Mouse (Mus musculus) gastrocnemius, adult 2 months (tissue): Measurements from ENCODE around the gene Tmem102. TPM values are rescaled to one million over a fixed set of nuclear protein-coding genes. Genes with fewer than 3 reads are reported as not detected.
A peak's percentile ranks its signal among the peaks of the same experiment; 100 is the strongest.

Source experiments
- DNase-seq: peaks from one replicate; pipeline ENCODE4 v3.0.0; 2022
- H3K27ac ChIP-seq: fragments of 200-600 bp; 2 replicates; pipeline ENCODE4 v1.8.1; 2022; ENCODE audit warnings: mild to moderate bottlenecking
- H3K4me3 ChIP-seq: fragments of 200-600 bp; 2 replicates; pipeline ENCODE4 v1.8.1; 2022; ENCODE audit warnings: mild to moderate bottlenecking, moderate library complexity
- CTCF ChIP-seq: fragments of 200-600 bp; IDR thresholded peaks from 2 replicates; pipeline ENCODE4 v1.8.1; 2022; ENCODE audit warnings: antibody characterized with exemption, mild to moderate bottlenecking, moderate library complexity
- intact Hi-C: fragments of 180-260 bp; cut with DNase I; formaldehyde crosslinking; loops from one replicate; pipeline ENCODE4 v1.15.1; 2025
- total RNA-seq, 2 experiments: library from RNA; stranded (reverse); gene quantifications; 2 replicates each; pipeline ENCODE4 v1.2.3; 2021

Gene Tmem102
- total RNA-seq, 2 experiments from 2014 or later: 0.20 to 0.41 TPM

DNA sequence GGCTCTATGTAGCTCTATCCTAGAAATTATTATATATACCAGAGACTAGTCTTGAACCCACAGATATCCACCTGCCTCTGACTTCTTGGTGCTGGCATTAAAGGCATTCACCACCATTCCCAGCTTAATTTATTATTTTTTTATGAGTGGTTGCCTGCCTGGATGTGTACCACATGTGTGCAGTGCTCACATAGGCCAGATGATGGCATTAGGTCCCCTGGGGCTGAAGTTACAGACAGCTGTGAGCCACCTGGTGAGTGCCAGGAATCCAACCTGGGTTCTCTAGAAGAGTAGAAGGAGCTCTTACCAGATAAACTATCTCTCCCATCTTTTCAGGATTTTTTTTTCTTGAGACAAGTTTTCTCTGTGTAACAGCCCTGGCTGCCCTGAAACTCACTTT lies 4.9 kb upstream of the Tmem102 start:
- intact Hi-C loops: no loop called here
- H3K4me3 ChIP-seq: no peak overlapping the region
- no peak for DNase-seq

DNA sequence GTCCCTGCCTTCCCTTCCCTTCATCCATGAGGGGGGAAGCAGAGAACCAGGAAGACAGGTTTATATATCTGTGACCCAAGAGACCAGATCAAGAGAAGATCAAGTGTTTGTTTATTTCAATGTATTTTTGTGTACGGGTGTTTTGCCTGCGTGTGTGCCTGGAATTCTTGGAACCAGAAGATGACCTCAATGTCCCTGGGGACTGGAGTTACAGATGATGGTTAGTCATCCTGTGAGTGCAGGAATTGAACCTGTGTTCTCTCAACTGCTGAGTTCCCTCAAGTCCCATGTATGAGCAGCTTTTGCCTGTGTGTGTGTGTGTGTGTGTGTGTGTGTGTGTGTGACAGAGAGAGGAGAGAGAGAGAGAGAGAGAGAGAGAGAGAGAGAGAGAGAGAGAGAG lies 2.2 kb upstream of the Tmem102 start:
- no peak overlapping the region for H3K4me3 ChIP-seq
- no peak overlapping the region for H3K27ac ChIP-seq
- TF ChIP-seq CTCF: no peak
- DNase-seq: no peak
- intact Hi-C loops: no loop called here

More for the DNA sequence above, 4.9 kb upstream of the Tmem102 start:
- H3K27ac ChIP-seq: no peak overlapping the region
- no peak for TF ChIP-seq CTCF

DNA sequence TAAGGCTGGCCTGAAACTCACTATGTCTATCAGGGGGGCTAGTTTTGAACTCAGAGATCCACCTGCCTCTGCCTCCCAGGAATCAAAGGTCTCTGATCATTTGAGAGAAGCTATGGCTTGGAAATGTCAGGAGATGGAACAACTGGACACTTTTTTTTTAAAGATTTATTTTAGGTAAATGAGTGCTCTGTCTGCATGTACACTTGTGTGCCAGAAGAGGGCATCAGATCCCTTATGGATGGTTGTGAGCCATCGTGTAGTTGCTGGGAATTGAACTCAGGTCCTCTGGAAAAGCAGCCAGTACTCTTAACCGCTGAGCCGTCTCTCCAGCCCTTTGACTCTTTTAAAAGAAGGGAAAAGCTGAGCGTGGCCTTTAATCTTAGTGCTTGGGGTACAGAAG lies 954 bp upstream of the Tmem102 start:
- intact Hi-C loops: no loop called here
- Histone ChIP-seq H3K4me3 (no peak overlapping the region), H3K27ac (no peak overlapping the region)
- TF ChIP-seq CTCF: peak; percentile 26
- no peak for DNase-seq

DNA sequence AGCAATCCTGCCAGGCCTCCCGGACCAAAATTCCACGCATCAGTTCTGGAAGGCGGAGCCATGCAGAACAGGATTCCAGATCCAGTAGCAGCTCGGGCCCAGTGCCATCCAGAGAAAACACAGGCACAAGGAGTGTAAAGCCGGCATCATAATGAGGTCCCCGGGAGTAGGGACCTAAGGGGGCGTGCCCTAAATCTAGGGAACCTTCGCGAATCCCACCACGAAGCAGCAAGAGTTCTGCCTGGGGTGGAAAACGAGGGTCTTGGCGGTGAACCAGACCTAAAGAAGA lies 828 bp downstream of the Tmem102 start:
- TF ChIP-seq CTCF: no peak
- Histone ChIP-seq H3K4me3 (peak overlapping the region; percentile 78), H3K27ac (no peak overlapping the region)
- DNase-seq: no peak
- intact Hi-C loops: loop anchor here (2.0 to 5.0 kb wide), 3 partner anchors 32 to 122 kb away; partner anchors contain the start of genes Nlgn2 and Senp3

DNA sequence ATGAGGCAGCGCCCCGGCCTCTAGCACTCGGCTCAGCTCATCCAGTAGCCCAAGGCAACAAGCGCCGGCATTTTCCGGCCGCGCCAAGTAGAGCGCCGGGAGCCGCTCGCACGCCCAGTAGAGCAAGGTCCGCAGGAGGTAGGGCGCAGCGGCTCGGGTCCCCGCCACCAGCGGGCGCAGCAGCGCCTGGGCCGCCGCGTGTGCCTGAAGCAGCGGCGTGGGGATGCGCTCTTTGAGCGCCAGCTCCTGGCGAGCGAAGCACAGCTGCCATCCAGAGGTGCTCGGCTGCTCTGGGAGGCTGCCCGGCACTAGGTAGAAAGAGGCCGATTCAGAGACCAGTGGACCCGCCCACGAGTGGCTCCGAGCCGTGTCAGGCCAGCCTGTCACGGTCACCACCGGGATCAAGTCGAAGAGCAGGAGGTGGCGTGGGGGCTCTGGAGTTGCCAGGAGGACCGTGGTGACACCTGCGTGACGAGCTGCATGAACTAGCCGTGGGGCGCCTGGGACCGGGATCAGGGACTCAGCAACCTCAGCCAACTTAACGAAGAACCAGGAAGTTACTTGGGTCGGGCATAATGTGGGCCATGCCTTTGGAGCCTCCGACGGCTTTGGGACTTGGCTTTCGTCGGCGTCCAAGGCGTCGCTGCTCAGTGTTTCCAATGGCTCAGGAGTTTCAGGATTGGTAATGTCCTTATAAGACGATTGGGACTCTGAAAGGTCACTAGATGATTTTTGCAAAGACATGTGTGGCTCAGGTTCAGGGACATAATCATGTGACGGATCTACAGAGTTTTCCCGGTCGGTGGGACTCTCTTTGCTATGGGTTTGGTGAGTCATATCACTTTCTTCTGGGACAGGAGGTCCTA lies 1.4 kb downstream of the Tmem102 start:
- intact Hi-C loops: loop anchor here (2.0 to 5.0 kb wide), 4 partner anchors 33 to 122 kb away; partner anchors contain the start of genes Nlgn2, Polr2a and Senp3
- H3K4me3 ChIP-seq: peak overlapping the region; percentile 78
- peak; percentile 82 for TF ChIP-seq CTCF
- peak overlapping the region; percentile 87 for H3K27ac ChIP-seq
- peak; percentile 88 for DNase-seq

DNA sequence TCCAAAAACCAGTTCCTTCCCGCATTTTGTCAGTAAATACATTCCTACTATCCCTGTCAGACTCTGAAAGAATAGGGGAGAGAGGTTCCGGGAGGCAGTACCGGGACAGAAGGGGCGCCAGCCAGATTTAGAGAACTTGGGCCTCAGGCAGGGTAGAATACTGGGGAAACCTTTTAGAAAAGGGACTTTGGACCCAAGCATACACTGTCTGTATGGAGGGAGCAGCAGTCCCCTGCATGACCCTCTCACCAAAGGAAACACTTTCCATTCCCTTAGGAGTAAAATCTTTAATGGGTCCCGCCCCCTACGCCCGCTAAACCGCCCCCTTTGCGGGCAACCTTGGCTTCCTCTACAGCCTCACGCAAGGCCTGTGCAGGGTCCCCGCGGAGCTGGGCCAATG lies 2.1 kb downstream of the Tmem102 start:
- Histone ChIP-seq H3K4me3 (peak overlapping the region; percentile 78), H3K27ac (peak overlapping the region; percentile 87)
- intact Hi-C loops: loop anchor here (2.0 to 5.0 kb wide), 2 partner anchors 45 to 121 kb away; partner anchors contain the start of genes Polr2a and Senp3
- DNase-seq: no peak
- TF ChIP-seq CTCF: no peak

DNA sequence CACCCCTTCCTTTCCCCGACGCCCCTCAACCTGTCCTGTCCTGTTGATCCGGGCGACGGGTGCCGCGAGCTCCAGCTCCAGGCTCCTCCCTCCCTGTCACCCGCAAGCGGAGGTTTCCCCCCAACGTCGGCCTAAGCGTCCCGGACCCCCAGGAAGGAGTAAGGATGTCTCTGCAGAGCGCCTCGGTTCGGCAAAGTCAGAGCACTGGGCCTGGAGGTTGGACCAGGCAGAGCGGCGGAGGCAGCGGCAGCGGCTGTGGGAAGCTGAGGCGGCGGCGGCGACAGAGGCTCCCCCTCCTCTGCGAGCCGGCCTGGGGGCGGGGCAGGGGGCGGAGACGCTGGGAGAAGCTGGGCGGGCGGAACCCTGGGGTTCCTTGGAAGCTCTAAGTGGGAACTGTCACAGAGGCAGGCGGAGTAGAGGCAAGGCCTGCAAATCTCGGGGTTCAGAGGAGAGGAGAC lies 2.7 kb downstream of the Tmem102 start:
- DNase-seq: peak; percentile 93
- Histone ChIP-seq H3K4me3 (peak overlapping the region; percentile 78), H3K27ac (peak overlapping the region; percentile 87)
- intact Hi-C loops: loop anchor here (2.0 to 5.0 kb wide), 2 partner anchors 44 to 120 kb away; partner anchors contain the start of genes Polr2a and Senp3
- no peak for TF ChIP-seq CTCF

DNA sequence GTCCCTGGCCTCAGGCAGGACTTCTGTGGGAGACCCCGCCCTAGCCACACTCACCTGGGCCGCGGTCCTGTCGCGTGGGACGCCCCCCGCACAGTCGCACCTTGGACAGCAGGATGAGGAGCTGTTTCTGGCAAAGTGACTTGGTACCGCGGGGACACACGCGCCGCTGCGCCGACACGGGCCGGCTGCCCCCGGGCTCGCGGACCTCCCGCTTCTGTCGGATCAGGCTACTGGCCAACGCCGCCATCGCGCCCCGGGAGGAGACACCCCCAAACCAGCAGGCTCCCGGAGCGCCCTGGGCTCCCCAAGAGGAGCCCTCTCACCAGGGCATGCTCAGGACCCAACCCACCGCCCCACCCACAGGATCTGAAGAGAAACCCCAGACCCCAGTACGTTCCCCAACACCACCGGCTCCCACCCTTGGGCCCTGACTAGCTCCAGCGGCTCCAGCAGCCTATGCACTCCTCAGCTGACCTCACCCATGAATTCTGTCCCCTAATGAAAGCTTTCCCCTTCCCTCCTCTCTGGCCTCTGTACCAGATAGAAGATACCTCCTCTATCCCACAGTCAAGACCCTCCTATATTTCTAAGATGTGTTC lies 3.9 kb downstream of the Tmem102 start, which contains the start of gene Fgf11:
TSS of gene Fgf11 (minus strand) at position 479 of the 599 bp plus-strand sequence.
- H3K4me3 ChIP-seq: peak within 1 kb of the TSS; percentile 78
- peak within 1 kb of the TSS; percentile 87 for H3K27ac ChIP-seq
- no peak for TF ChIP-seq CTCF
- intact Hi-C loops: loop anchor here (5.0 kb wide), 1 partner anchor 119 kb away; the partner anchor contains the start of gene Senp3
- no peak for DNase-seq

DNA sequence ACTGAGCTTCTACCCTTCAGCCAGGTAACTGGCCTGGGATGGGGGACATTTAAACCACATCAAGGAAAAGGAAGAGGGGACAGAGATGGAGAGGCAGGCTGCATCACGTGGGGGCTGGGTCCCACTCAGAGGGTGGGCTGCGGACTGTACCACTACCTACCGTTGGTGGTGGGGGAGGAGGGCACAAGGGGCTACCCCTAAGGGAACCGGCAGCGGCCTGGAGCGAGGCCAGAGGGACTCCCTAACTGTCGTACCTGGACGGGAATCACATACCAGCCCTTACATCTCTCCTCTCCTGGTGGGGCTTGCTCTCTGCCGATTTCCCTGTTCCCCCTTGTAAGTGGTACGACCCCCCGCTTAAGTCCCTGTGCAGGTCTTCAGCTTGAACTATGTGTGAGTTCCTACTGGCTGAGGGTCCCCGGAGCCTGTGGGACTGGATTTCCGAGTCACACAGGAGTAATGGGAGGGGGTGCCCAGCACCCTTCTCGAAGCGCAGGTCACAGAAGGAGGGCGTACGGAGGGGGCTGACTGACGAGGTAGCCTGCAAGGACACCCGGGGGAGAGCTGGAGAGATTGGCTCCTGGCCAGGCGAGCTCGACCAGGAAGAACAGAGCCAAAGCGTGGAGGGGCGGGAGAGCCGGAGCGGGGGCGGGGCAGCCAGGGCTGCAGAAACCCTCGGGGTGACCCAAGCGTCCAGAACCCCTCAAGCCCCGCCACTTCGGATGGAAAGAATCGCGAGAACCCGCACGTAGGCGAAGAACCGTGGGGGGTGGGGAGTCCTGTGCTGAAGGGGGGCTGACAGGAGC lies 4.8 kb downstream of the Tmem102 start:
- intact Hi-C loops: loop anchor here (5.0 kb wide), 1 partner anchor 118 kb away; the partner anchor contains the start of gene Senp3
- Histone ChIP-seq H3K4me3 (peak overlapping the region; percentile 78), H3K27ac (peak overlapping the region; percentile 46; the same call in 1 of the 2 replicates)
- peak; percentile 71 for DNase-seq
- TF ChIP-seq CTCF: no peak

DNA sequence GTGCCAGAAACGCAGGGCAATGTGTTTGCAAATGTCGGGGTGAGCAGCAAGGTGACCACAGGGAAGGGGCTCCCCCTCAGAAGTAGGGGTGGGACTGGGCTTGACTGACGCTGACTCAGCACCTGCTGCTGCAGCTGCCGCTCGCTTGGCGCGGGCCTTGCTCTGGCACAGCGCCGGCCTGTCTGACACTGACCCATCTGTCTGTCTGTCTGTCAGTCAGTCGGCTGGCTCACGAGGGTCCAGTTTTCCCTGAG lies 5.4 kb downstream of the Tmem102 start:
- H3K27ac ChIP-seq: no peak overlapping the region
- peak; percentile 69 for DNase-seq
- intact Hi-C loops: loop anchor here (5.0 kb wide), 1 partner anchor 118 kb away; the partner anchor contains the start of gene Senp3
- H3K4me3 ChIP-seq: peak overlapping the region; percentile 78
- TF ChIP-seq CTCF: no peak

DNA sequence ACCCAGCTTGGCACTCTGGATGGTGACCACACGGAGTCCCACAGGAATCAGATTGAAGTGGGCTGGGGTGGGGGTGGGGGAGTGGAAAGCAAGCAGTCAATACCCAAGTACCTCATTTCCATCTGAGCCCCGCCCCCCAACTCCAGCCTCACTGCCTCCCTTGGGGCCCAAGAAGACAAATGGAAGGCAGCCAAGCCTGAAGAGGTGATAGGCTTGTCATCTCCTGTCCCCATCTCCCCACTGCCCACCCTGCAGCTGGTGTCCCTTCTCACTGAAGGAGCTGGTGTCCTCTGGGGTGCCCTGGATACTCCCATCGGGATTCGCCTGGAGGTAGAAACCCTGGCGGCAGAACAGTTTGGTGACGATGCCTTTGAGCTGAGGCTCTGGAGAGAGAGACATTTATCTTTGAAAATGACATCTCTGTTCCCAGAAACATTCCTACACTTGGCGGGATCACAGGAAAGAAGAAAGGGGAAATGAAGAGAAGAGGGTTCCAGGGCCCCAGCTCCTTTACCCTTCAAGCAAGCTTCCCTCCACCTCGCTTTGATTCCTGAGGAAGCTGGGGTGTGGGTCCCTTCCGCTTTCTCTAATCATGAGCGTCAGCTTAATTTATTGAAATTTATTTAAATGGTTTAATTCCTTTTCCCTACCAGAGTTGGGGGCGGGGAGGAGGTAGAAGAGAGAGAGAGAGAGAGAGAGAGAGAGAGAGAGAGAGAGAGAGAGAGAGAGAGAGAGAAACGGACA lies 5.9 kb downstream of the Tmem102 start:
- no peak for TF ChIP-seq CTCF
- intact Hi-C loops: loop anchor here (5.0 kb wide), 1 partner anchor 117 kb away; the partner anchor contains the start of gene Senp3
- Histone ChIP-seq H3K4me3 (no peak overlapping the region), H3K27ac (no peak overlapping the region)
- no peak for DNase-seq

DNA sequence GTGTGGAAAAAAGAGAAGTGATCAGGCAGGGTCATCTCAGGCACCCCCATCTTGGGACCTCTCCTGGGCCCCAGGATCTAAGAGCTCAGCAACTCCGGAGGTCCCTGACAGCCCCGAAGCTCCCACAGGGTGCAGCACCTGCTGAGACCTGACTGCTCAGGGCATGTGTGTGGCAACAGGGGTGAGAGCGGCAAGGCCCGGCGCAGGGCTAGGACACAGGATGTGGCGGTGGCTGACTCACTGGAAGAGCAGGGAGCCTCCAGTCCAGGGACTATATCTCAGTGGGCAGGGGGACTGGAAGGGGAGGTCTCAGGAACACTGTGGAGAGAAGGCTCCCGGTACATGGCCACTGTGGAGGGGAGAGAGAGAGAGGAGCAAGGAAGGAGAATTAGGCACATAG lies 7.5 kb downstream of the Tmem102 start:
- no peak overlapping the region for H3K4me3 ChIP-seq
- H3K27ac ChIP-seq: no peak overlapping the region
- intact Hi-C loops: no loop called here
- TF ChIP-seq CTCF: no peak
- DNase-seq: no peak
